Mouse (Mus musculus): ENCODE data around the gene Cfdp1. TPM values are rescaled to one million over a fixed set of nuclear protein-coding genes. Genes with fewer than 3 reads are reported as not detected.

Gene Cfdp1
- total RNA-seq, 2 experiments from 2014 or later = 69.5 to 76.7 TPM

GRCm38 (mm10) chr8:111769764-111770428 lies 84.2 kb downstream of the Cfdp1 start:
- DNase-seq = peak; percentile 68 to 77

- no peak for DNase-seq
These were observed 84.8 kb downstream of the Cfdp1 start for GRCm38 (mm10) chr8:111769296-111769695.

- no peak for DNase-seq
These were observed 85.4 kb downstream of the Cfdp1 start for GRCm38 (mm10) chr8:111768651-111769050.

- DNase-seq = no peak
These were observed 88.5 kb downstream of the Cfdp1 start for GRCm38 (mm10) chr8:111765616-111766015.

GRCm38 (mm10) chr8:111765096-111765495 lies 89.0 kb downstream of the Cfdp1 start:
- no peak for DNase-seq

- DNase-seq = no peak
These were observed 93.4 kb downstream of the Cfdp1 start for GRCm38 (mm10) chr8:111760708-111761107.

- no peak for DNase-seq
These were observed 95.3 kb downstream of the Cfdp1 start for GRCm38 (mm10) chr8:111758817-111759216.

GRCm38 (mm10) chr8:111757599-111757998 lies 96.5 kb downstream of the Cfdp1 start:
- no peak for DNase-seq

- no peak for DNase-seq
These were observed 99.4 kb downstream of the Cfdp1 start for GRCm38 (mm10) chr8:111754736-111755135.

GRCm38 (mm10) chr8:111754088-111754487 lies 100.0 kb downstream of the Cfdp1 start:
- peak; percentile 81 to 83 for DNase-seq

- DNase-seq = no peak
These were observed 105.3 kb downstream of the Cfdp1 start for GRCm38 (mm10) chr8:111748766-111749165.

GRCm38 (mm10) chr8:111747866-111748649 lies 106.0 kb downstream of the Cfdp1 start:
- peak in 1 of 2 experiments; percentile 63 for DNase-seq

- peak; percentile 71 to 76 for DNase-seq
These were observed 107.3 kb downstream of the Cfdp1 start for GRCm38 (mm10) chr8:111746582-111747465.

- peak; percentile 85 to 93 for DNase-seq
These were observed 108.3 kb downstream of the Cfdp1 start for GRCm38 (mm10) chr8:111745591-111746418.

- DNase-seq = no peak
These were observed 109.0 kb downstream of the Cfdp1 start for GRCm38 (mm10) chr8:111745086-111745485.

- DNase-seq = peak; percentile 87 to 93
These were observed 110.0 kb downstream of the Cfdp1 start, which contains the start of gene Bcar1 for GRCm38 (mm10) chr8:111743792-111744696. TSS of gene Bcar1 (minus strand) at chr8:111743809.

- no peak for DNase-seq
These were observed 110.8 kb downstream of the Cfdp1 start for GRCm38 (mm10) chr8:111743101-111743791.

- DNase-seq = peak in 1 of 2 experiments; percentile 63
These were observed 111.6 kb downstream of the Cfdp1 start for GRCm38 (mm10) chr8:111742261-111743037.

- no peak for DNase-seq
These were observed 112.5 kb downstream of the Cfdp1 start for GRCm38 (mm10) chr8:111741556-111741955.

All from adrenal gland, postnatal 36 days (tissue).